Mouse (Mus musculus) myocyte (in vitro differentiated cells): ENCODE measurements around the gene Map7d1. TPM values are rescaled to one million over a fixed set of nuclear protein-coding genes. Genes with fewer than 3 reads are reported as not detected.

Experiments used
- H3K27me3 ChIP-seq: one replicate; pipeline ENCODE4 v1.6.1; 2011; ENCODE audit not compliant: control insufficient read depth, insufficient read depth, insufficient read length
- H3K36me3 ChIP-seq: one replicate; pipeline ENCODE4 v1.6.1; 2011; ENCODE audit not compliant: control insufficient read depth, insufficient read depth
- H3K4me2 ChIP-seq: one replicate; pipeline ENCODE4 v1.6.1; 2011; ENCODE audit warnings: low read depth, control low read depth
- H3K4me3 ChIP-seq: one replicate; pipeline ENCODE4 v1.5.1; 2011; ENCODE audit warnings: mild to moderate bottlenecking, control low read depth, moderate library complexity
- H3K79me2 ChIP-seq: one replicate; pipeline ENCODE4 v1.6.1; 2011; ENCODE audit not compliant: control insufficient read depth, insufficient read depth
- H3ac ChIP-seq: one replicate; pipeline ENCODE4 v1.6.1; 2011; ENCODE audit not compliant: control insufficient read depth, insufficient read length
- CEBPB ChIP-seq: IDR thresholded peaks from 2 replicates; pipeline ENCODE4 v1.6.1; 2011; ENCODE audit warnings: mild to moderate bottlenecking, moderate library complexity; ENCODE audit not compliant: poor library complexity, insufficient read depth, severe bottlenecking
- E2F4 ChIP-seq: IDR thresholded peaks from one replicate; pipeline ENCODE4 v1.6.1; 2011; ENCODE audit warnings: mild to moderate bottlenecking, control low read depth, moderate library complexity; ENCODE audit not compliant: insufficient read depth
- MAX ChIP-seq: IDR thresholded peaks from one replicate; pipeline ENCODE4 v1.6.1; 2011; ENCODE audit warnings: low read depth, mild to moderate bottlenecking, control low read depth
- MYOD1 ChIP-seq, 3 experiments: IDR thresholded peaks; one replicate each; pipeline ENCODE4 v1.6.1; 2011; ENCODE audit warnings: control low read depth in 2 of 3, low read depth in 2 of 3, mild to moderate bottlenecking in 2 of 3, moderate library complexity in 1 of 3; ENCODE audit not compliant: insufficient read length in 2 of 3, control insufficient read depth in 1 of 3
- MYOG ChIP-seq, 3 experiments: IDR thresholded peaks; one replicate each; pipeline ENCODE4 v1.6.1; 2011; ENCODE audit warnings: control low read depth in 2 of 3, low read depth in 2 of 3, mild to moderate bottlenecking in 2 of 3; ENCODE audit not compliant: insufficient read length in 2 of 3, control insufficient read depth in 1 of 3, insufficient read depth in 1 of 3
- POLR2A ChIP-seq: IDR thresholded peaks from one replicate; pipeline ENCODE4 v1.6.1; 2011; ENCODE audit warnings: low read depth, mild to moderate bottlenecking, control low read depth, moderate library complexity; ENCODE audit not compliant: insufficient read length
- POLR2AphosphoS2 ChIP-seq: IDR thresholded peaks from one replicate; pipeline ENCODE4 v1.6.1; 2011; ENCODE audit warnings: low read depth, control low read depth; ENCODE audit not compliant: insufficient read length
- REST ChIP-seq: IDR thresholded peaks from one replicate; pipeline ENCODE4 v1.6.1; 2011; ENCODE audit warnings: mild to moderate bottlenecking, control low read depth, moderate library complexity; ENCODE audit not compliant: insufficient read depth, insufficient read length
- SRF ChIP-seq: IDR thresholded peaks from one replicate; pipeline ENCODE4 v1.6.1; 2011; ENCODE audit warnings: low read depth; ENCODE audit not compliant: control insufficient read depth, insufficient read length
- TCF12 ChIP-seq: IDR thresholded peaks from one replicate; pipeline ENCODE4 v1.6.1; 2011; ENCODE audit warnings: mild to moderate bottlenecking, control low read depth; ENCODE audit not compliant: poor library complexity, insufficient read depth, severe bottlenecking
- TCF3 ChIP-seq: IDR thresholded peaks from one replicate; pipeline ENCODE4 v1.6.1; 2011; ENCODE audit warnings: low read depth, control low read depth; ENCODE audit not compliant: insufficient read length
- USF1 ChIP-seq: IDR thresholded peaks from one replicate; pipeline ENCODE4 v1.6.1; 2011; ENCODE audit warnings: low read depth, mild to moderate bottlenecking, control low read depth, moderate library complexity
- polyA plus RNA-seq: library from polyadenylated mRNA; unstranded; fragments of >200 nt; fragmentation: generic; extraction: Trizol; gene quantifications from one replicate; pipeline ENCODE4 v1.2.1, GENCODE M21; 2012; ENCODE audit warnings: missing spikeins

Map7d1 gene
- 236 TPM for polyA plus RNA-seq

- no peaks in the 10 kb centered on the region for H3K27me3 ChIP-seq
- H3K79me2 ChIP-seq: peaks cover 54% of the 10 kb centered on the region
- H3ac ChIP-seq: peak within 1 kb of the TSS; percentile 81
- H3K4me2 ChIP-seq: peak within 1 kb of the TSS; percentile 96
- no peaks in the 10 kb centered on the region for H3K36me3 ChIP-seq
- peak within 1 kb of the TSS; percentile 98 for H3K4me3 ChIP-seq
- TF ChIP-seq CEBPB (no peak), POLR2AphosphoS2 (peak; percentile 97), POLR2A (peak; percentile 91), REST (no peak), TCF12 (no peak), TCF3 (no peak), MYOD1 (IDR thresholded peaks at IDR 0.05; ENCODE audit: control insufficient read depth in 1 of 3, insufficient read length in 2 of 3, low read depth in 2 of 3) (peak in 1 of 3 experiments; percentile 9), USF1 (no peak), SRF (peak; percentile 47), MAX (no peak), E2F4 (no peak), MYOG (IDR thresholded peaks at IDR 0.05; ENCODE audit: control insufficient read depth in 1 of 3, insufficient read depth in 1 of 3, insufficient read length in 2 of 3, low read depth in 2 of 3) (peak in 1 of 3 experiments; percentile 32)
These were observed at the start of gene Map7d1 for GRCm38 (mm10) chr4:126256131-126256791. TSS of gene Map7d1 (minus strand) at chr4:126256343.

DNA sequence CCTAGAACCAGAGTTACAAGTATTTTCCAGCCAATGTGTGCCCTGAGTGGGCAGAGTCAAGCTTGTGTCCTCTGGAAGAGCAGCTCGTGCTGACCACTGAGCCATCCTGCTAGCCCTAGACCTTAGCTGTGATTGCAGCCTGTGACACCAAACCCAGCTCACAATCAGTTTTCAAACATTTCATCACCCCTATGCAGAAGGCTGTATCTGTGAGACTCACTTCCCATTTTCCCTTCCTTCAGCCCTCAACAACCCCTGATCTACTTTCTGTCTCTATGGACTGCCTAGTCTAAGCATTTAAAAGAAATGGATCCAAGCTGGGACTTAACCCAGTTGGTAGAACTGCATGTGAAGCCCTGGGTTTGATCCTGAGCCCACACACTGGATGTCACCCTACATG lies 49.3 kb upstream of the Map7d1 start:
- Histone ChIP-seq H3K4me2 (no peak overlapping the region), H3ac (no peak overlapping the region), H3K27me3 (no peaks in the 10 kb centered on the region), H3K36me3 (no peaks in the 10 kb centered on the region), H3K79me2 (no peaks in the 10 kb centered on the region), H3K4me3 (no peak overlapping the region)
- TF ChIP-seq SRF (no peak), CEBPB (no peak), TCF3 (no peak), POLR2A (no peak), POLR2AphosphoS2 (no peak), MYOD1 (IDR thresholded peaks at IDR 0.05; ENCODE audit: control insufficient read depth in 1 of 3, insufficient read length in 2 of 3, low read depth in 2 of 3) (no peak), E2F4 (no peak), MAX (no peak), USF1 (no peak), MYOG (IDR thresholded peaks at IDR 0.05; ENCODE audit: control insufficient read depth in 1 of 3, insufficient read depth in 1 of 3, insufficient read length in 2 of 3, low read depth in 2 of 3) (no peak), TCF12 (no peak), REST (no peak)

GRCm38 (mm10) chr4:126303877-126304276 lies 47.7 kb upstream of the Map7d1 start:
- Histone ChIP-seq H3K27me3 (no peaks in the 10 kb centered on the region), H3K4me3 (no peak overlapping the region), H3K79me2 (no peaks in the 10 kb centered on the region), H3K36me3 (no peaks in the 10 kb centered on the region), H3K4me2 (no peak overlapping the region), H3ac (no peak overlapping the region)
- TF ChIP-seq REST (no peak), CEBPB (no peak), TCF12 (no peak), POLR2A (no peak), MAX (no peak), POLR2AphosphoS2 (no peak), SRF (no peak), TCF3 (no peak), USF1 (no peak), MYOD1 (IDR thresholded peaks at IDR 0.05; ENCODE audit: control insufficient read depth in 1 of 3, insufficient read length in 2 of 3, low read depth in 2 of 3) (no peak), MYOG (IDR thresholded peaks at IDR 0.05; ENCODE audit: control insufficient read depth in 1 of 3, insufficient read depth in 1 of 3, insufficient read length in 2 of 3, low read depth in 2 of 3) (no peak), E2F4 (no peak)

DNA sequence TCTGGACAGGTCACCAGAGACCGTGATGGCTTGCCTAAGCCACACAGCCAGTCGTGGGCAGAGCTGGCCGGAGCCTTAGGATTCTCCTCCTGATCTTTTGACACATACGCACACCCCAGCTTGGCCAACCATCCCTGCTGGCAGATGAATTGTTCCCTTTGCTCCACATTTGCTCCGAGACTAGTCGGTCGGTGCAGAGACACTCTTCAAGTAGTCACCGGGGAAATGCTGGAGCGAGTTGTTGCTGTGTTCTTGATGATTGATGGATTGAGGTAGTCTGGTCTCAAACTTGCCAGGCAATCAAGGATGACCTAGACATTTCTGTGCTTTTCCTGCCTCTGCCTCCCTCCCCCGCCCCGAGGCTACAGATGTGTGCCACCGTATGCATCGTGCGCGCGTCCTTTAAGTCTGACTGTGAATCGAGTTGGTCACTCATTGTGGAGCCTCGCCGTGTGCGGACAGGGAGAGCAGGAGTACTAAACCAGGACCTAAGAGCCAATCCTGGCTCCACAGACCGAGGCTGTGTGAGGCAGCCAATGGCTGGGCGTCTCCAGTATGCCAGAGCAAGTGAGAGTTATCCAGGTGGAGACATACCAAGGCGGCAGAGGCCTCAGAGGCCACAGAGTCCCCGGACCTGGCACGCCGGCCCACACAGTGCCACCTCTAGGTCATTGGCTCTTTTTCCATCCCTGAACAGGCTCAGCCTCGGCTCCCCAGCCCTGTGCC lies 45.6 kb upstream of the Map7d1 start:
- H3K4me2 ChIP-seq: peak overlapping the region; percentile 78
- no peak overlapping the region for H3ac ChIP-seq
- no peak overlapping the region for H3K4me3 ChIP-seq
- no peaks in the 10 kb centered on the region for H3K27me3 ChIP-seq
- TF ChIP-seq POLR2A: no peak
- TF ChIP-seq MYOG (IDR thresholded peaks at IDR 0.05; ENCODE audit: control insufficient read depth in 1 of 3, insufficient read depth in 1 of 3, insufficient read length in 2 of 3, low read depth in 2 of 3): no peak
- TF ChIP-seq REST: no peak
- TF ChIP-seq MYOD1 (IDR thresholded peaks at IDR 0.05; ENCODE audit: control insufficient read depth in 1 of 3, insufficient read length in 2 of 3, low read depth in 2 of 3): no peak
- no peak for TF ChIP-seq TCF12
- TF ChIP-seq E2F4: no peak
- TF ChIP-seq MAX: no peak
- TF ChIP-seq USF1: no peak
- TF ChIP-seq SRF: no peak
- TF ChIP-seq CEBPB: no peak
- no peak for TF ChIP-seq POLR2AphosphoS2
- TF ChIP-seq TCF3: no peak
- no peaks in the 10 kb centered on the region for H3K36me3 ChIP-seq
- H3K79me2 ChIP-seq: no peaks in the 10 kb centered on the region
